Mouse (Mus musculus): ENCODE results near the gene Mmrn1. TPM values are rescaled to one million over a fixed set of nuclear protein-coding genes. Genes with fewer than 3 reads are reported as not detected.

The Mmrn1 gene
- polyA plus RNA-seq, 1 experiment from 2014 or later: 3.5 TPM

- no peaks in the 10 kb centered on the region for H3K36me3 ChIP-seq (ENCODE audit: control insufficient read depth, insufficient read depth, low read length)
- no peaks in the 10 kb centered on the region for H3K9me3 ChIP-seq (ENCODE audit: control insufficient read depth, low read length)
- H3K27ac ChIP-seq (replicated peaks; ENCODE audit: low read depth, low read length): no peak overlapping the region
- no peak overlapping the region for H3K4me2 ChIP-seq (ENCODE audit: low read length)
- DNase-seq: peak; percentile 59
- H3K27me3 ChIP-seq (ENCODE audit: control insufficient read depth, insufficient read depth, low read length): no peaks in the 10 kb centered on the region
- 45% methylated on average over 6 of the region's 6 CpGs for WGBS
- ATAC-seq (ENCODE audit: low FRiP score, low TSS enrichment): peak; percentile 50; the same call in 1 of the 2 replicates
- H3K4me3 ChIP-seq (replicated peaks; ENCODE audit: low read depth, low read length): no peak overlapping the region
- H3K4me1 ChIP-seq (ENCODE audit: control insufficient read depth, insufficient read depth, low read length): peaks cover 15% of the 10 kb centered on the region
- H3K9ac ChIP-seq (replicated peaks; ENCODE audit: low read length): no peak overlapping the region
Observed at GRCm38 (mm10) chr6:60995596-60995995, 70.8 kb downstream of the Mmrn1 start.

- WGBS: 81% methylated on average over 1 of the region's 1 CpGs
- DNase-seq (no peak), ATAC-seq (ENCODE audit: low FRiP score, low TSS enrichment) (no peak)
- no peaks in the 10 kb centered on the region for H3K36me3 ChIP-seq (ENCODE audit: control insufficient read depth, insufficient read depth, low read length)
- H3K9me3 ChIP-seq (ENCODE audit: control insufficient read depth, low read length): 0 out of 2 replicates have a peak, but pooled peaks cover 4% of the 10 kb centered on the region
- peaks cover 15% of the 10 kb centered on the region for H3K4me1 ChIP-seq (ENCODE audit: control insufficient read depth, insufficient read depth, low read length)
- H3K27ac ChIP-seq (replicated peaks; ENCODE audit: low read depth, low read length): no peak overlapping the region
- no peak overlapping the region for H3K9ac ChIP-seq (replicated peaks; ENCODE audit: low read length)
- H3K4me3 ChIP-seq (replicated peaks; ENCODE audit: low read depth, low read length): no peak overlapping the region
- H3K4me2 ChIP-seq (ENCODE audit: low read length): no peak overlapping the region
- H3K27me3 ChIP-seq (ENCODE audit: control insufficient read depth, insufficient read depth, low read length): no peaks in the 10 kb centered on the region
Observed at GRCm38 (mm10) chr6:60996328-60996727, 71.6 kb downstream of the Mmrn1 start.

GRCm38 (mm10) chr6:61001003-61001790 lies 76.4 kb downstream of the Mmrn1 start:
- DNase-seq (no peak), ATAC-seq (ENCODE audit: low FRiP score, low TSS enrichment) (no peak)
- Histone ChIP-seq H3K27ac (replicated peaks; ENCODE audit: low read depth, low read length) (no peak overlapping the region), H3K4me1 (ENCODE audit: control insufficient read depth, insufficient read depth, low read length) (no peaks in the 10 kb centered on the region), H3K4me2 (ENCODE audit: low read length) (no peak overlapping the region), H3K4me3 (replicated peaks; ENCODE audit: low read depth, low read length) (no peak overlapping the region), H3K9ac (replicated peaks; ENCODE audit: low read length) (no peak overlapping the region), H3K27me3 (ENCODE audit: control insufficient read depth, insufficient read depth, low read length) (no peaks in the 10 kb centered on the region), H3K9me3 (ENCODE audit: control insufficient read depth, low read length) (0 out of 2 replicates have a peak, but pooled peaks cover 6% of the 10 kb centered on the region), H3K36me3 (ENCODE audit: control insufficient read depth, insufficient read depth, low read length) (no peaks in the 10 kb centered on the region)
- WGBS: 89% methylated on average over 6 of the region's 6 CpGs

GRCm38 (mm10) chr6:61003916-61004765 lies 79.4 kb downstream of the Mmrn1 start:
- 20% methylated on average over 3 of the region's 3 CpGs for WGBS
- DNase-seq: peak; percentile 23

GRCm38 (mm10) chr6:61013780-61014179 lies 89.0 kb downstream of the Mmrn1 start:
- 72% methylated on average over 5 of the region's 5 CpGs for WGBS
- H3K4me1 ChIP-seq (ENCODE audit: control insufficient read depth, insufficient read depth, low read length): no peaks in the 10 kb centered on the region
- no peak overlapping the region for H3K9ac ChIP-seq (replicated peaks; ENCODE audit: low read length)
- no peaks in the 10 kb centered on the region for H3K27me3 ChIP-seq (ENCODE audit: control insufficient read depth, insufficient read depth, low read length)
- H3K9me3 ChIP-seq (ENCODE audit: control insufficient read depth, low read length): no peaks in the 10 kb centered on the region
- no peak for DNase-seq
- H3K36me3 ChIP-seq (ENCODE audit: control insufficient read depth, insufficient read depth, low read length): no peaks in the 10 kb centered on the region
- no peak overlapping the region for H3K4me2 ChIP-seq (ENCODE audit: low read length)
- ATAC-seq (ENCODE audit: low FRiP score, low TSS enrichment): no peak
- no peak overlapping the region for H3K4me3 ChIP-seq (replicated peaks; ENCODE audit: low read depth, low read length)
- no peak overlapping the region for H3K27ac ChIP-seq (replicated peaks; ENCODE audit: low read depth, low read length)

More at GRCm38 (mm10) chr6:61003916-61004765, 79.4 kb downstream of the Mmrn1 start:
- Histone ChIP-seq H3K9ac (replicated peaks; ENCODE audit: low read length) (no peak overlapping the region), H3K27me3 (ENCODE audit: control insufficient read depth, insufficient read depth, low read length) (no peaks in the 10 kb centered on the region), H3K9me3 (ENCODE audit: control insufficient read depth, low read length) (0 out of 2 replicates have a peak, but pooled peaks cover 6% of the 10 kb centered on the region), H3K27ac (replicated peaks; ENCODE audit: low read depth, low read length) (no peak overlapping the region), H3K4me2 (ENCODE audit: low read length) (no peak overlapping the region), H3K4me3 (replicated peaks; ENCODE audit: low read depth, low read length) (no peak overlapping the region), H3K4me1 (ENCODE audit: control insufficient read depth, insufficient read depth, low read length) (no peaks in the 10 kb centered on the region), H3K36me3 (ENCODE audit: control insufficient read depth, insufficient read depth, low read length) (no peaks in the 10 kb centered on the region)
- ATAC-seq (ENCODE audit: low FRiP score, low TSS enrichment): no peak

- no peaks in the 10 kb centered on the region for H3K4me1 ChIP-seq (ENCODE audit: control insufficient read depth, insufficient read depth, low read length)
Observed at GRCm38 (mm10) chr6:61019689-61020088, 94.9 kb downstream of the Mmrn1 start.

GRCm38 (mm10) chr6:61020995-61021394 lies 96.2 kb downstream of the Mmrn1 start:
- no peak overlapping the region for H3K9ac ChIP-seq (replicated peaks; ENCODE audit: low read length)
- ATAC-seq (ENCODE audit: low FRiP score, low TSS enrichment) (no peak), DNase-seq (no peak)
- no peaks in the 10 kb centered on the region for H3K9me3 ChIP-seq (ENCODE audit: control insufficient read depth, low read length)
- 70% methylated on average over 1 of the region's 1 CpGs for WGBS
- no peaks in the 10 kb centered on the region for H3K36me3 ChIP-seq (ENCODE audit: control insufficient read depth, insufficient read depth, low read length)
- H3K4me1 ChIP-seq (ENCODE audit: control insufficient read depth, insufficient read depth, low read length): no peaks in the 10 kb centered on the region
- no peak overlapping the region for H3K4me3 ChIP-seq (replicated peaks; ENCODE audit: low read depth, low read length)
- no peak overlapping the region for H3K4me2 ChIP-seq (ENCODE audit: low read length)
- H3K27me3 ChIP-seq (ENCODE audit: control insufficient read depth, insufficient read depth, low read length): no peaks in the 10 kb centered on the region
- no peak overlapping the region for H3K27ac ChIP-seq (replicated peaks; ENCODE audit: low read depth, low read length)

More at GRCm38 (mm10) chr6:61019689-61020088, 94.9 kb downstream of the Mmrn1 start:
- Histone ChIP-seq H3K27me3 (ENCODE audit: control insufficient read depth, insufficient read depth, low read length) (no peaks in the 10 kb centered on the region), H3K9ac (replicated peaks; ENCODE audit: low read length) (no peak overlapping the region), H3K9me3 (ENCODE audit: control insufficient read depth, low read length) (no peaks in the 10 kb centered on the region), H3K4me2 (ENCODE audit: low read length) (no peak overlapping the region), H3K36me3 (ENCODE audit: control insufficient read depth, insufficient read depth, low read length) (no peaks in the 10 kb centered on the region), H3K27ac (replicated peaks; ENCODE audit: low read depth, low read length) (no peak overlapping the region), H3K4me3 (replicated peaks; ENCODE audit: low read depth, low read length) (no peak overlapping the region)
- no peak for DNase-seq
- no peak for ATAC-seq (ENCODE audit: low FRiP score, low TSS enrichment)
- WGBS: 81% methylated on average over 1 of the region's 1 CpGs

- ATAC-seq (ENCODE audit: low FRiP score, low TSS enrichment): no peak
- H3K4me2 ChIP-seq (ENCODE audit: low read length): no peak overlapping the region
- H3K36me3 ChIP-seq (ENCODE audit: control insufficient read depth, insufficient read depth, low read length): no peaks in the 10 kb centered on the region
- 87% methylated on average over 1 of the region's 1 CpGs for WGBS
- H3K4me1 ChIP-seq (ENCODE audit: control insufficient read depth, insufficient read depth, low read length): no peaks in the 10 kb centered on the region
- no peak overlapping the region for H3K27ac ChIP-seq (replicated peaks; ENCODE audit: low read depth, low read length)
- H3K9ac ChIP-seq (replicated peaks; ENCODE audit: low read length): no peak overlapping the region
- no peak overlapping the region for H3K4me3 ChIP-seq (replicated peaks; ENCODE audit: low read depth, low read length)
- DNase-seq: no peak
- H3K27me3 ChIP-seq (ENCODE audit: control insufficient read depth, insufficient read depth, low read length): no peaks in the 10 kb centered on the region
- no peaks in the 10 kb centered on the region for H3K9me3 ChIP-seq (ENCODE audit: control insufficient read depth, low read length)
Observed at GRCm38 (mm10) chr6:61033251-61033650, 108.5 kb downstream of the Mmrn1 start.

Measured in midbrain, embryonic 14.5 days (tissue).